ENCODE assay signal across 8 mouse cellular contexts in genomic region chr11:119904621-119905286, GRCm38 (mm10). TPM values are rescaled to one million over a fixed set of nuclear protein-coding genes. Genes with fewer than 3 reads are reported as not detected.
DNase-seq lines count a peak whose midpoint lies in the region; ATAC-seq and TF ChIP-seq lines count a peak whose summit lies in the region.

No protein-coding gene starts in this region.

- no peak overlapping the region for H3K27ac ChIP-seq in heart, adult 2 months
- no peak overlapping the region for H3K27ac ChIP-seq in heart, embryonic 11.5 days (ENCODE audit: low read depth, low read length)
- no peak overlapping the region for H3K27ac ChIP-seq in forebrain, embryonic 10.5 days
- no peak overlapping the region for H3K27ac ChIP-seq in hindbrain, embryonic 16.5 days (ENCODE audit: low read depth, low read length)
- H3K27ac ChIP-seq in left cerebral cortex, adult 2 months = no peak overlapping the region
- H3K27ac ChIP-seq in small intestine, adult 2 months (ENCODE audit: insufficient read depth, low read depth, low read length) = no peak overlapping the region

- peak; percentile 86 for TF ChIP-seq CTCF in heart, adult 2 months (IDR thresholded peaks at IDR 0.05)
- TF ChIP-seq CTCF in left cerebral cortex, adult 2 months (IDR thresholded peaks at IDR 0.05) = peak; percentile 93
- TF ChIP-seq CTCF in small intestine, adult 2 months (IDR thresholded peaks at IDR 0.05; ENCODE audit: extremely low read depth, insufficient read length, insufficient replicate concordance, low read depth, low read length) = peak; percentile 68; the same call in 1 of the 2 replicates

- WGBS in heart, adult 2 months = 25% methylated on average over 5 of the region's 5 CpGs
- 31% methylated on average over 5 of the region's 5 CpGs for WGBS in heart, embryonic 11.5 days (ENCODE audit: insufficient replicate concordance)
- 37% methylated on average over 5 of the region's 5 CpGs for WGBS in forebrain, embryonic 10.5 days
- 38% methylated on average over 5 of the region's 5 CpGs for WGBS in hindbrain, embryonic 16.5 days
- 25% methylated on average over 5 of the region's 5 CpGs for WGBS in small intestine, adult 2 months

- no peaks in the 10 kb centered on the region for H3K36me3 ChIP-seq in heart, adult 2 months (ENCODE audit: control insufficient read depth, insufficient read depth, low read length)
- no peaks in the 10 kb centered on the region for H3K36me3 ChIP-seq in heart, embryonic 11.5 days (ENCODE audit: control insufficient read depth, insufficient read depth, low read length)
- no peaks in the 10 kb centered on the region for H3K36me3 ChIP-seq in forebrain, embryonic 10.5 days (replicated peaks)
- no peaks in the 10 kb centered on the region for H3K36me3 ChIP-seq in hindbrain, embryonic 16.5 days (ENCODE audit: control insufficient read depth, insufficient read depth, low read length)
- H3K36me3 ChIP-seq in small intestine, adult 2 months (ENCODE audit: control insufficient read depth, insufficient read depth, low read length) = no peaks in the 10 kb centered on the region

- peak; percentile 78; the same call in 1 of the 2 replicates for TF ChIP-seq EP300 in heart, adult 2 months (IDR thresholded peaks at IDR 0.05; ENCODE audit: insufficient read depth, low read depth, low read length)

- intact Hi-C loops in heart, adult 2 months (cut with DNase I) = loop anchor here (1.0 kb wide), 1 partner anchor 401 kb away; no protein-coding TSS in a partner anchor
- intact Hi-C loops in left cerebral cortex, adult 2 months (cut with DNase I) = loop anchor here (2.0 to 10.0 kb wide), 5 partner anchors 107 to 600 kb away; partner anchors contain the start of genes Card14, Eif4a3 and Nptx1

- TF ChIP-seq POLR2A in heart, adult 2 months (IDR thresholded peaks at IDR 0.05; ENCODE audit: insufficient read depth, low read depth, low read length) = no peak
- no peak for TF ChIP-seq POLR2A in small intestine, adult 2 months (IDR thresholded peaks at IDR 0.05; ENCODE audit: low read depth, low read length)

- no peaks in the 10 kb centered on the region for H3K9me3 ChIP-seq in heart, embryonic 11.5 days (replicated peaks; ENCODE audit: control insufficient read depth, low read length)
- no peaks in the 10 kb centered on the region for H3K9me3 ChIP-seq in forebrain, embryonic 10.5 days
- H3K9me3 ChIP-seq in hindbrain, embryonic 16.5 days (ENCODE audit: control insufficient read depth, low read length) = no peaks in the 10 kb centered on the region

- H3K79me2 ChIP-seq in heart, adult 2 months (replicated peaks; ENCODE audit: control insufficient read depth, insufficient read depth, low read length) = no peaks in the 10 kb centered on the region

- ATAC-seq in heart, embryonic 11.5 days (replicated peaks; ENCODE audit: insufficient number of reproducible peaks, low FRiP score, low TSS enrichment) = no peak
- ATAC-seq in hindbrain, embryonic 16.5 days = peak; percentile 57

- no peaks in the 10 kb centered on the region for H3K27me3 ChIP-seq in heart, adult 2 months (ENCODE audit: control insufficient read depth, insufficient read depth, low read length)
- H3K27me3 ChIP-seq in heart, embryonic 11.5 days (ENCODE audit: control insufficient read depth, insufficient read depth, low read length) = peaks cover 14% of the 10 kb centered on the region; the same call in 1 of the 2 replicates
- peaks cover 15% of the 10 kb centered on the region for H3K27me3 ChIP-seq in forebrain, embryonic 10.5 days (ENCODE audit: poor library complexity, severe bottlenecking)
- H3K27me3 ChIP-seq in hindbrain, embryonic 16.5 days (replicated peaks; ENCODE audit: control insufficient read depth, insufficient read depth, low read length) = 0 out of 2 replicates have a peak, but pooled peaks cover 2% of the 10 kb centered on the region
- H3K27me3 ChIP-seq in small intestine, adult 2 months (ENCODE audit: control insufficient read depth, insufficient read depth, low read length) = peaks cover 3% of the 10 kb centered on the region; the same call in 1 of the 2 replicates

- no peaks in the 10 kb centered on the region for H3K4me1 ChIP-seq in heart, adult 2 months (ENCODE audit: control insufficient read depth, insufficient read depth, low read length)
- H3K4me1 ChIP-seq in heart, embryonic 11.5 days (ENCODE audit: control insufficient read depth, insufficient read depth, low read length) = peaks cover 6% of the 10 kb centered on the region; the same call in 1 of the 2 replicates
- H3K4me1 ChIP-seq in forebrain, embryonic 10.5 days = peaks cover 40% of the 10 kb centered on the region
- H3K4me1 ChIP-seq in hindbrain, embryonic 16.5 days (ENCODE audit: control insufficient read depth, insufficient read depth, low read depth, low read length) = peaks cover 4% of the 10 kb centered on the region; the same call in 1 of the 2 replicates
- no peaks in the 10 kb centered on the region for H3K4me1 ChIP-seq in small intestine, adult 2 months (ENCODE audit: control insufficient read depth, insufficient read depth, insufficient read length, low read length)

- no peak overlapping the region for H3K4me2 ChIP-seq in heart, embryonic 11.5 days
- H3K4me2 ChIP-seq in hindbrain, embryonic 16.5 days (ENCODE audit: low read length) = no peak overlapping the region

- no peak overlapping the region for H3K4me3 ChIP-seq in heart, adult 2 months
- H3K4me3 ChIP-seq in heart, embryonic 11.5 days (ENCODE audit: low read depth, low read length) = no peak overlapping the region
- H3K4me3 ChIP-seq in forebrain, embryonic 10.5 days = no peak overlapping the region
- H3K4me3 ChIP-seq in hindbrain, embryonic 16.5 days (ENCODE audit: low read length) = no peak overlapping the region
- no peak overlapping the region for H3K4me3 ChIP-seq in left cerebral cortex, adult 2 months
- H3K4me3 ChIP-seq in small intestine, adult 2 months (ENCODE audit: low read depth, low read length) = no peak overlapping the region

- no peak overlapping the region for H3K9ac ChIP-seq in heart, adult 2 months (ENCODE audit: low read depth, low read length)
- no peak overlapping the region for H3K9ac ChIP-seq in heart, embryonic 11.5 days (ENCODE audit: low read depth, low read length)
- H3K9ac ChIP-seq in hindbrain, embryonic 16.5 days (ENCODE audit: low read depth, low read length) = 0 out of 2 replicates have a peak overlapping the region, but pooled peaks have one; percentile 7

- peak; percentile 50 to 62 for DNase-seq in heart, adult 2 months
- peak; percentile 88 for DNase-seq in brain, adult 2 months (ENCODE audit: low read depth, low spot score)
- peak; percentile 67 for DNase-seq in forebrain, embryonic 10.5 days (ENCODE audit: extremely low spot score, low spot score)
- peak; percentile 76 to 79 for DNase-seq in left cerebral cortex, adult 2 months (ENCODE audit: extremely low spot score in 1 of 2, low spot score in 2 of 2)
- peak; percentile 88 for DNase-seq in mesoderm, embryonic 11.5 days (ENCODE audit: low read depth, low spot score)

RNA-seq across cellular contexts. Expression of gene Chmp6, which starts 8.5 kb away (rescaled TPM):
- total RNA-seq in heart, adult 2 months (2021) = 10 to 100 TPM; 25.9 to 30.1 TPM
- 26.8 and 28.9 TPM in 2 replicates for polyA plus RNA-seq in heart, adult 2 months (2012; rRNA removed)
- 63.7 and 66.4 TPM in 2 replicates for polyA plus RNA-seq in heart, embryonic 11.5 days (2014; fragmentation: Nextera tagmentation; extraction: Ambion mirVana)
- polyA plus RNA-seq in forebrain, embryonic 10.5 days (2016; fragmentation: Nextera tagmentation; extraction: Ambion mirVana) = 114 and 124 TPM in 2 replicates
- polyA plus RNA-seq in hindbrain, embryonic 16.5 days (2015; fragmentation: Nextera tagmentation; extraction: Ambion mirVana) = 112 and 114 TPM in 2 replicates
- total RNA-seq in left cerebral cortex, adult 2 months (2021) = 10 to 100 TPM; 37.2 to 43.6 TPM
- polyA plus RNA-seq in small intestine, adult 2 months (2012; rRNA removed) = 69.0 and 137 TPM in 2 replicates

RNA-seq across cellular contexts. Expression of gene Baiap2, which starts 37.8 kb away (rescaled TPM):
- 10 to 100 TPM in 1 of 2 experiments, 1 to 10 TPM in 1; 5.8 to 10.3 TPM for total RNA-seq in heart, adult 2 months (2021)
- polyA plus RNA-seq in heart, adult 2 months (2012; rRNA removed) = 10.5 and 10.9 TPM in 2 replicates
- 12.8 and 15.4 TPM in 2 replicates for polyA plus RNA-seq in heart, embryonic 11.5 days (2014; fragmentation: Nextera tagmentation; extraction: Ambion mirVana)
- polyA plus RNA-seq in forebrain, embryonic 10.5 days (2016; fragmentation: Nextera tagmentation; extraction: Ambion mirVana) = 9.6 and 11.1 TPM in 2 replicates
- polyA plus RNA-seq in hindbrain, embryonic 16.5 days (2015; fragmentation: Nextera tagmentation; extraction: Ambion mirVana) = 22.8 and 23.9 TPM in 2 replicates
- 100 to 1,000 TPM; 249 to 287 TPM for total RNA-seq in left cerebral cortex, adult 2 months (2021)
- 10.7 and 12.7 TPM in 2 replicates for polyA plus RNA-seq in small intestine, adult 2 months (2012; rRNA removed)
